15 mouse cellular contexts compared by ENCODE assay signal in the genomic region with DNA sequence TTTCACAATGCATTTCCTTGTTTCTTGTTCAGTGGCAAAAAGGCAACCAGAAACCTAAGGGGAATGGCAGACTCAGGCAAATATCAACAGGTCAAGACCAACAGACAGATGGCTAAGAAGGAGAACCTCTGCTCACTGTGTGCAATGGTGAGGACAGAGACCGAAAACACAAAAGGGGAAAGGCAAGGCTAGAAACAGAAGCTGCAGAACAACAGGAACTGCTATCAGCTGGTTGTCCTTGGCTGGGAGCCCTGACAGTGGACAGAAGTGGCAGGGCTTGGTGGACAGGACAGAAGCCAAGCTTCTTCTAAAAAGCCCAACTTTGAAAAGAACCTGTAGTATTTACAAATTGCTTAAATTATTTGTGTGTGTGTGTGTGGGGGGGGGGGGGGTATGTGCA. TPM values are rescaled to one million over a fixed set of nuclear protein-coding genes. Genes with fewer than 3 reads are reported as not detected.
A peak's percentile ranks its signal among the peaks of the same experiment; 100 is the strongest.
DNase-seq lines count a peak whose midpoint lies in the region; ATAC-seq and TF ChIP-seq lines count a peak whose summit lies in the region.
"Had no signal": no experiment of that assay in that cellular context is flagged by ENCODE, and none has a peak within 500 bp of the region (broad histone marks: within the 10 kb centered on the region; RNA-seq: fewer than 3 reads in every experiment).

No protein-coding gene starts in this region.

- TF ChIP-seq CTCF in lung, postnatal 0 days (IDR thresholded peaks at IDR 0.05): no peak

- intact Hi-C loops in left cerebral cortex, postnatal 25 days (cut with DNase I): no loop called here

- TF ChIP-seq EP300 in lung, postnatal 0 days (IDR thresholded peaks at IDR 0.05): no peak

- no peak overlapping the region for H3K4me2 ChIP-seq in lung, postnatal 0 days (replicated peaks; ENCODE audit: low read depth, low read length)
- H3K4me2 ChIP-seq: hindbrain, embryonic 14.5 days; limb, embryonic 15.5 days; midbrain, embryonic 12.5 days had no signal

- H3K36me3 ChIP-seq in lung, postnatal 0 days (ENCODE audit: insufficient read depth, low read length): peaks cover 12% of the 10 kb centered on the region; the same call in 1 of the 2 replicates

- no peak overlapping the region for H3K4me3 ChIP-seq in lung, postnatal 0 days (ENCODE audit: low read depth, low read length)
- H3K4me3 ChIP-seq: limb, embryonic 15.5 days; midbrain, embryonic 12.5 days had no signal

- no peak for ATAC-seq in lung, postnatal 0 days
- ATAC-seq in monocyte, adult 5-6 weeks (replicated peaks; ENCODE audit: insufficient number of reproducible peaks, low FRiP score, low TSS enrichment, poor library complexity, severe bottlenecking): 0 out of 2 replicates have a peak, but pooled peaks have one; percentile 27
- ATAC-seq: forebrain, embryonic 16.5 days; Patski had no signal

- no peaks in the 10 kb centered on the region for H3K27me3 ChIP-seq in lung, postnatal 0 days (replicated peaks; ENCODE audit: insufficient read depth, low read length)
- H3K27me3 ChIP-seq: limb, embryonic 15.5 days; midbrain, embryonic 12.5 days; Patski had no signal

- no peaks in the 10 kb centered on the region for H3K4me1 ChIP-seq in lung, postnatal 0 days (ENCODE audit: insufficient read depth, low read depth, low read length)
- H3K4me1 ChIP-seq: limb, embryonic 15.5 days; midbrain, embryonic 12.5 days had no signal

- H3K9ac ChIP-seq in lung, postnatal 0 days (replicated peaks; ENCODE audit: low read depth): no peak overlapping the region
- H3K9ac ChIP-seq: hindbrain, embryonic 14.5 days; limb, embryonic 15.5 days; midbrain, embryonic 12.5 days had no signal

- no peaks in the 10 kb centered on the region for H3K9me3 ChIP-seq in lung, postnatal 0 days (ENCODE audit: low read length)
- H3K9me3 ChIP-seq: limb, embryonic 15.5 days; midbrain, embryonic 12.5 days had no signal

- WGBS in lung, postnatal 0 days: 60% methylated on average over 1 of the region's 1 CpGs

- no peak overlapping the region for H3K27ac ChIP-seq in lung, postnatal 0 days (ENCODE audit: low read length)
- H3K27ac ChIP-seq: hindbrain, embryonic 14.5 days; limb, embryonic 15.5 days; midbrain, embryonic 12.5 days had no signal

- DNase-seq in cerebellum, postnatal 10 days: peak; percentile 20 to 42
- DNase-seq in cerebellum, adult 9-11 months: no peak
- DNase-seq in lung, postnatal 10 days: peak; percentile 30
- no peak for DNase-seq in lung, postnatal 0 days (ENCODE audit: low spot score)
- DNase-seq in heart, adult 9 months (ENCODE audit: low spot score in 2 of 2): peak; percentile 46 to 65
- DNase-seq in right cerebral cortex, adult 2 months (ENCODE audit: low spot score in 2 of 2): no peak
- no peak for DNase-seq in left cerebral cortex, postnatal 25 days (ENCODE audit: low spot score in 2 of 2)
- DNase-seq: B cell, adult 2 months; layer of hippocampus, adult 9-11 months had no signal

RNA-seq across cellular contexts. Expression of gene Calml4, which starts 36.6 kb away (rescaled TPM):
- polyA plus RNA-seq in lung, postnatal 0 days (2015; fragmentation: Nextera tagmentation; extraction: Ambion mirVana): 19.7 and 20.6 TPM in 2 replicates
- total RNA-seq in monocyte, adult 5-6 weeks (2017): 0.48 TPM in 1 of 3 replicates, not detected in the others
- 1 to 10 TPM; 1.4 to 2.7 TPM for total RNA-seq in left cerebral cortex, postnatal 25 days (2021)

RNA-seq across cellular contexts. Expression of gene Cln6, which starts 55.9 kb away (rescaled TPM):
- polyA plus RNA-seq in lung, postnatal 0 days (2015; fragmentation: Nextera tagmentation; extraction: Ambion mirVana): 19.1 and 20.3 TPM in 2 replicates
- total RNA-seq in monocyte, adult 5-6 weeks (2017): 4.7 to 8.7 TPM (median 6.7 TPM) in 3 replicates
- total RNA-seq in left cerebral cortex, postnatal 25 days (2021): 10 to 100 TPM in 1 of 2 experiments, 1 to 10 TPM in 1; 9.2 to 10.5 TPM

Comparison
In these comparisons a context has a peak if more than half of its experiments do, and no peak if none do; other contexts are left out.
1. DNase-seq: peak in cerebellum, postnatal 10 days (2 of 2), lung, postnatal 10 days (single experiment) and heart, adult 9 months (2 of 2); none in cerebellum, adult 9-11 months (single experiment), lung, postnatal 0 days (single experiment), right cerebral cortex, adult 2 months (0 of 2) and left cerebral cortex, postnatal 25 days (0 of 2).